Mouse (Mus musculus) midbrain, embryonic 15.5 days (tissue): Measurements from ENCODE around the gene 4430402I18Rik. TPM values are rescaled to one million over a fixed set of nuclear protein-coding genes. Genes with fewer than 3 reads are reported as not detected.
A peak's percentile ranks its signal among the peaks of the same experiment; 100 is the strongest.

Experiments
- ATAC-seq: fragments of 200-750 bp; cut with Nextera tagmentation; replicated peaks from 2 replicates; pipeline ENCODE4 v1.8.0; 2017; ENCODE audit warnings: moderate TSS enrichment
- H3K27ac ChIP-seq: fragments of 300-500 bp; sonication (generic); 2 replicates; pipeline ENCODE4 v1.5.1; 2015; ENCODE audit warnings: mild to moderate bottlenecking, inconsistent platforms
- H3K27me3 ChIP-seq: fragments of 300-500 bp; sonication (generic); replicated peaks from 2 replicates; pipeline ENCODE4 v1.6.1; 2015; ENCODE audit warnings: inconsistent platforms
- H3K36me3 ChIP-seq: fragments of 300-500 bp; sonication (generic); replicated peaks from 2 replicates; pipeline ENCODE4 v1.6.1; 2015; ENCODE audit warnings: inconsistent platforms
- H3K4me1 ChIP-seq: fragments of 300-500 bp; sonication (generic); 2 replicates; pipeline ENCODE4 v1.6.1; 2015; ENCODE audit warnings: inconsistent platforms
- H3K4me2 ChIP-seq: fragments of 300-500 bp; sonication (generic); 2 replicates; pipeline ENCODE4 v1.6.1; 2015; ENCODE audit warnings: inconsistent platforms, mild to moderate bottlenecking, moderate library complexity
- H3K4me3 ChIP-seq: fragments of 300-500 bp; sonication (generic); 2 replicates; pipeline ENCODE4 v1.5.1; 2015; ENCODE audit warnings: mild to moderate bottlenecking, inconsistent platforms
- H3K9ac ChIP-seq: fragments of 300-500 bp; sonication (generic); 2 replicates; pipeline ENCODE4 v1.6.1; 2015; ENCODE audit warnings: mild to moderate bottlenecking, inconsistent platforms
- H3K9me3 ChIP-seq: fragments of 300-500 bp; sonication (generic); 2 replicates; pipeline ENCODE4 v1.6.1; 2016; ENCODE audit warnings: inconsistent platforms
- WGBS: fragments of 180-500 bp; shearing (Covaris S2); methylation state at CpG from one replicate; pipeline ENCODE4 v1.1.7; 2015; ENCODE audit warnings: mixed read lengths; 5-methylcytosine and 5-hydroxymethylcytosine counted together
- polyA plus RNA-seq: library from polyadenylated mRNA; unstranded; fragments of >200 nt; fragmentation: Nextera tagmentation; extraction: Ambion mirVana; gene quantifications from 2 replicates; pipeline ENCODE4 v1.2.1, GENCODE M21; 2015

The 4430402I18Rik gene
- polyA plus RNA-seq, 1 experiment from 2014 or later: 0.92 TPM

DNA sequence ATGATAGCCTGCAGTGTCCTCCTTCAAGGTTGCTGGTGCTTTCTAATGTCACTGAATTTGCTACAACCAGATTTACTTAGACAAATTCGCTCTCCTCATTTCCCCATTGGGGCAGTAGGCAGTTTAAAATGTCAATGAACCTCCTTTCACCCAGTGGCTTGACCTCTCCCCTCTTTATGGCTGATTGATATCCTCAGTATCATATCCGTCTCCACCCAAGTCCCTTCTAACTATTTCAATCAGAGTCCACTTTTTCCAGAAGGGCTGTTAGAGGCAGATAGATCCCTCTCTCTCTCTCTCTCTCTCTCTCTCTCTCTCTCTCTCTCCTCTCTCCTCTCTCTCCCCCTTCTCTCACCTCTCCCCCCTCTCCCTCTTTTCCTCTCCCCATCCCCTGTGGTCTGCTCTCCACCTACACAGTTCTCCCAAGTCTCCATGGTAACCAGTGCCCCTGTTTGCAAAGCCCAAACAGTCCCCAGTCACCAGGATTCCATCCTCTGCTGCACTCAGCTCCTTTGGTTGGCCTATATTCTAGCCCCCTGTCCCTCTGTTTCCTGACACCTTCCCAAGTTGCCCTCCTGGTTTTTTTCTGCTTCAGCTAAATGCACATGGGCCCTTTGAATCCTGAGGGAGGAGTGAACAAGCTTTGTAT, 51.9 kb downstream of the 4430402I18Rik start:
- Histone ChIP-seq H3K4me3 (no peak overlapping the region), H3K4me2 (no peak overlapping the region), H3K9me3 (no peaks in the 10 kb centered on the region), H3K4me1 (no peaks in the 10 kb centered on the region), H3K27ac (no peak overlapping the region), H3K9ac (no peak overlapping the region), H3K36me3 (no peaks in the 10 kb centered on the region), H3K27me3 (no peaks in the 10 kb centered on the region)
- WGBS: 70% methylated on average over 2 of the region's 2 CpGs
- peak; percentile 58; the same call in 1 of the 2 replicates for ATAC-seq

- ATAC-seq: no peak
These were observed 53.0 kb downstream of the 4430402I18Rik start for GRCm38 (mm10) chr19:28914598-28914997.

DNA sequence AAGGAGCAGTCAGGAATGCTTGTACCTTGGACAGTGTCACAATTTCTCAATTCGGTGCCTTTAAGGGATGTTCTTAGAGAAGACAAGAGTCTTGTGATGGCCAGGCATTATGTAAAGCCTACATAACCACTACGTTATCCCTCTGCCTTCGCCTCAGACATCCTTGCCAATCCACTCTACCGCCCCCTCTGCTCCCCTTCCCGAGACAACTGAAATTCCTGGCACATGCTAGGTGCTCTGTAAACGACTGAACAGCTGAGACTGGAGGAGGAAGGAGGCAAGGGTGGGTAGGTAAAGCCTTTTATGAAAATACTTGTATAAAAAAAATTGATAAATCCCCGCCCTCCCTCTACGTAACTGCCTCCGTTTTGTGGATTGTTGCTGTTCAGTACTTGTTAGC, 58.9 kb downstream of the 4430402I18Rik start:
- 80% methylated on average over 9 of the region's 9 CpGs for WGBS
- Histone ChIP-seq H3K4me2 (no peak overlapping the region), H3K27me3 (no peaks in the 10 kb centered on the region), H3K9ac (no peak overlapping the region), H3K27ac (no peak overlapping the region), H3K9me3 (no peaks in the 10 kb centered on the region), H3K4me1 (no peaks in the 10 kb centered on the region), H3K36me3 (no peaks in the 10 kb centered on the region; the same call in 1 of the 2 replicates), H3K4me3 (no peak overlapping the region)
- no peak for ATAC-seq

More at GRCm38 (mm10) chr19:28914598-28914997, 53.0 kb downstream of the 4430402I18Rik start:
- no peak overlapping the region for H3K4me2 ChIP-seq
- H3K36me3 ChIP-seq: no peaks in the 10 kb centered on the region
- WGBS: 80% methylated on average over 6 of the region's 6 CpGs
- no peak overlapping the region for H3K27ac ChIP-seq
- no peak overlapping the region for H3K4me3 ChIP-seq
- no peaks in the 10 kb centered on the region for H3K9me3 ChIP-seq
- H3K27me3 ChIP-seq: no peaks in the 10 kb centered on the region
- no peaks in the 10 kb centered on the region for H3K4me1 ChIP-seq
- H3K9ac ChIP-seq: no peak overlapping the region

- no peak overlapping the region for H3K4me2 ChIP-seq
- WGBS: 66% methylated on average over 4 of the region's 4 CpGs
- ATAC-seq: no peak
These were observed 59.4 kb downstream of the 4430402I18Rik start for GRCm38 (mm10) chr19:28908186-28908585.

DNA sequence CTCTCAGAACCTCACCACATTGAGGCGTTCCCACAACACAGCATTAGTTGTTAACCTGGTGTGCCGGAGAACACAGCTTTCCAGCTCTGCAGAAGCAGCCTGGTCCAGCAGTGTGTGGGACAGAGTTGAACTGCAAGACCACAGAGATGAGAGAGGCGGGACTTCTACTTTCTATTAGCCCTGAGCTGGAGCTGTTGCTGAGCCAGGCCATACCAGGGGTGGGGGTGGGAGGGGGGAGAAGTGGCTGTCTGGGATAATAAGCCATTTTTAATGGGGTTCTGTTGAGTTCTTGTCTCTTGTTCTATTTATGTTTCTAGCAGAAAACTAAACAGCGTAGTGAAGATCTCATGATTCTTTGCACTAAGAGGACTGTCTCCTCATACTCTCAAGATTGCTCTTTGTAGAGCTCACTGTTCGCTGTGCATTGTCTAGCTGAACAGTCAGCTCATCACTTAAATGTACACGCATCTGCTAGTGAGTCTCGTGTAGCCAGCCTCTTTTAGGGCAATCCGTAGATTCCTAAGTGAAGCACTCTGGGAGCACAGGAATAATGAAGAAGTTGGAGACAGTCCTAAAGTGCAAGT, 64.0 kb downstream of the 4430402I18Rik start:
- H3K4me2 ChIP-seq: no peak overlapping the region
- no peak overlapping the region for H3K9ac ChIP-seq
- no peaks in the 10 kb centered on the region; the same call in 1 of the 2 replicates for H3K36me3 ChIP-seq
- WGBS: 85% methylated on average over 8 of the region's 8 CpGs
- H3K27me3 ChIP-seq: no peaks in the 10 kb centered on the region
- no peaks in the 10 kb centered on the region for H3K9me3 ChIP-seq
- no peak overlapping the region for H3K4me3 ChIP-seq
- H3K27ac ChIP-seq: no peak overlapping the region
- H3K4me1 ChIP-seq: no peaks in the 10 kb centered on the region
- ATAC-seq: no peak

More at GRCm38 (mm10) chr19:28908186-28908585, 59.4 kb downstream of the 4430402I18Rik start:
- Histone ChIP-seq H3K9ac (no peak overlapping the region), H3K27me3 (no peaks in the 10 kb centered on the region), H3K9me3 (no peaks in the 10 kb centered on the region), H3K36me3 (no peaks in the 10 kb centered on the region; the same call in 1 of the 2 replicates), H3K4me1 (no peaks in the 10 kb centered on the region), H3K4me3 (no peak overlapping the region), H3K27ac (no peak overlapping the region)

- H3K9ac ChIP-seq: no peak overlapping the region
- H3K27me3 ChIP-seq: no peaks in the 10 kb centered on the region
- 89% methylated on average over 4 of the region's 4 CpGs for WGBS
- no peak overlapping the region for H3K4me3 ChIP-seq
- no peak overlapping the region for H3K4me2 ChIP-seq
- H3K4me1 ChIP-seq: no peaks in the 10 kb centered on the region
- no peaks in the 10 kb centered on the region; the same call in 1 of the 2 replicates for H3K36me3 ChIP-seq
- H3K27ac ChIP-seq: no peak overlapping the region
- H3K9me3 ChIP-seq: no peaks in the 10 kb centered on the region
- no peak for ATAC-seq
These were observed 64.8 kb downstream of the 4430402I18Rik start for GRCm38 (mm10) chr19:28902806-28903205.

GRCm38 (mm10) chr19:28902111-28902510, 65.5 kb downstream of the 4430402I18Rik start:
- no peak overlapping the region for H3K4me3 ChIP-seq
- no peak overlapping the region for H3K27ac ChIP-seq
- H3K9ac ChIP-seq: no peak overlapping the region
- H3K9me3 ChIP-seq: no peaks in the 10 kb centered on the region
- no peak overlapping the region for H3K4me2 ChIP-seq
- WGBS: 43% methylated on average over 2 of the region's 2 CpGs
- H3K4me1 ChIP-seq: no peaks in the 10 kb centered on the region
- ATAC-seq: no peak
- H3K36me3 ChIP-seq: no peaks in the 10 kb centered on the region; the same call in 1 of the 2 replicates
- H3K27me3 ChIP-seq: no peaks in the 10 kb centered on the region

GRCm38 (mm10) chr19:28900771-28901170, 66.8 kb downstream of the 4430402I18Rik start:
- H3K9ac ChIP-seq: no peak overlapping the region
- ATAC-seq: no peak
- no peaks in the 10 kb centered on the region for H3K9me3 ChIP-seq
- H3K27ac ChIP-seq: no peak overlapping the region
- H3K4me3 ChIP-seq: no peak overlapping the region
- H3K36me3 ChIP-seq: no peaks in the 10 kb centered on the region; the same call in 1 of the 2 replicates
- H3K4me2 ChIP-seq: no peak overlapping the region
- no peaks in the 10 kb centered on the region for H3K4me1 ChIP-seq
- no peaks in the 10 kb centered on the region for H3K27me3 ChIP-seq
- WGBS: 89% methylated on average over 2 of the region's 2 CpGs

DNA sequence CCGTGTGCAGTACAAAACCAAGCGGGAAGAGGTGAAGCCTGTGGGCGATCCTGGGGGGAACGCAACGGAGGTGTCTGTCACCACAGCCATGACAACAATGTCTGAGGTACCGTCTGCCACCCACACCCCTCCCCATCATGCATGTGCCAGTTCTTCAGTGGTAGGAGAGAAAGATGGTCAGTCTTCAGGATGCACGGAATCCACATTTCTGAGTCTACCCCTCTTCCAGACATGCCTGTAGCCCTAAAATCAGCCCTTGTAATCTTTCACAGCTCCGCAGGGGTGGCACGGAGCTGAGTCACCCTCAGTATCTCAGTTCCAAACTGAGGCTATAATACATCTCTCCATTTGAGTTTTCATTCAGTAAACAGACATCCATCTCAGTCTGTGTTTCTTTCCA, 70.1 kb downstream of the 4430402I18Rik start:
- Histone ChIP-seq H3K4me1 (no peaks in the 10 kb centered on the region), H3K27me3 (no peaks in the 10 kb centered on the region), H3K9me3 (no peaks in the 10 kb centered on the region), H3K4me2 (no peak overlapping the region), H3K36me3 (no peaks in the 10 kb centered on the region), H3K9ac (no peak overlapping the region), H3K27ac (no peak overlapping the region), H3K4me3 (no peak overlapping the region)
- WGBS: 86% methylated on average over 9 of the region's 9 CpGs
- ATAC-seq: no peak

- Histone ChIP-seq H3K36me3 (no peaks in the 10 kb centered on the region), H3K9ac (no peak overlapping the region), H3K4me1 (no peaks in the 10 kb centered on the region), H3K9me3 (no peaks in the 10 kb centered on the region), H3K4me3 (no peak overlapping the region), H3K27ac (no peak overlapping the region), H3K4me2 (no peak overlapping the region), H3K27me3 (no peaks in the 10 kb centered on the region)
- WGBS: 41% methylated on average over 1 of the region's 1 CpGs
- no peak for ATAC-seq
These were observed 71.0 kb downstream of the 4430402I18Rik start for GRCm38 (mm10) chr19:28896639-28897038.

DNA sequence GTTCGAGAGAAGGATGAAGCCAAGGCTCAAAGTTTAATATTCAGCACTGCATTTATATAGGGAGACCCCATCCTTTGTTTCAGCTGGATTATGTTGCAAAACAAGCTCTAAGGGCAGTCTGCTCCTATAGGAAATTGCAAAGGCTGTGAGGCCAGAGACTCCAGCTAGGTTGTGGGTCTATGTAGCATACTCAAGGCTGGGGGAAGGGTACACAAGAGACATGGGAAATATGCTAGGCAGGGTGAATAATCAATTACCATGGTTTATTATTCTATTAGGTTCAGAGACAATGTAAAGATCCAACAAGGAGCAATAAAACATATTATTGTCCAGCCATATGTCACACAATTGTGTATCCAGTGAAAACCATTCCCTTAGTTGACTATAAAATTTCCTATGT, 75.7 kb downstream of the 4430402I18Rik start:
- no peak overlapping the region for H3K4me2 ChIP-seq
- no peaks in the 10 kb centered on the region for H3K27me3 ChIP-seq
- ATAC-seq: no peak
- H3K36me3 ChIP-seq: no peaks in the 10 kb centered on the region
- no peak overlapping the region for H3K27ac ChIP-seq
- 91% methylated on average over 1 of the region's 1 CpGs for WGBS
- H3K9me3 ChIP-seq: no peaks in the 10 kb centered on the region
- H3K9ac ChIP-seq: no peak overlapping the region
- no peak overlapping the region for H3K4me3 ChIP-seq
- no peaks in the 10 kb centered on the region for H3K4me1 ChIP-seq

- ATAC-seq: no peak
- Histone ChIP-seq H3K27me3 (no peaks in the 10 kb centered on the region), H3K9me3 (no peaks in the 10 kb centered on the region), H3K9ac (no peak overlapping the region), H3K4me1 (no peaks in the 10 kb centered on the region), H3K4me3 (no peak overlapping the region), H3K36me3 (no peaks in the 10 kb centered on the region), H3K27ac (no peak overlapping the region), H3K4me2 (no peak overlapping the region)
- 84% methylated on average over 5 of the region's 5 CpGs for WGBS
These were observed 76.4 kb downstream of the 4430402I18Rik start for GRCm38 (mm10) chr19:28891238-28891637.

- Histone ChIP-seq H3K9ac (no peak overlapping the region), H3K4me2 (no peak overlapping the region), H3K4me1 (no peaks in the 10 kb centered on the region), H3K4me3 (no peak overlapping the region), H3K27me3 (no peaks in the 10 kb centered on the region), H3K9me3 (no peaks in the 10 kb centered on the region), H3K27ac (no peak overlapping the region), H3K36me3 (no peaks in the 10 kb centered on the region)
- ATAC-seq: no peak
- 74% methylated on average over 3 of the region's 3 CpGs for WGBS
These were observed 78.3 kb downstream of the 4430402I18Rik start for GRCm38 (mm10) chr19:28889251-28889650.
